Mouse (Mus musculus) adrenal gland, adult 10 weeks (tissue): Measurements from ENCODE around the gene Trcg1. TPM values are rescaled to one million over a fixed set of nuclear protein-coding genes. Genes with fewer than 3 reads are reported as not detected.

Experiments
- polyA plus RNA-seq: library from polyadenylated mRNA; stranded (reverse); fragments of 350-450 nt; fragmentation: Illumina TruSeq; extraction: RNeasy Lipid Tissue Mini Kit (QIAGEN cat#74804); gene quantifications from one replicate; pipeline ENCODE4 v1.2.3, GENCODE M21; 2014; ENCODE audit warnings: low read depth, low replicate concordance

The Trcg1 gene
- not detected for polyA plus RNA-seq

GRCm38 (mm10) chr9:57236256-57236655 lies at the start of gene Trcg1:
Gene Trcg1, plus strand, starts transcription at chr9:57236556.

GRCm38 (mm10) chr9:57261913-57262794 lies 25.8 kb downstream of the Trcg1 start, which contains the start of gene 1700017B05Rik:
Gene 1700017B05Rik, minus strand, starts transcription at chr9:57262612.

Other genes starting within 250 kb of the Trcg1 start
- 69.1 TPM for gene Ptpn9, start 241.6 kb upstream of the Trcg1 start, polyA plus RNA-seq
- gene Sin3a, start 164.5 kb upstream of the Trcg1 start, polyA plus RNA-seq: 33.1 TPM
- gene Man2c1, start 105.9 kb upstream of the Trcg1 start, polyA plus RNA-seq: 15.5 TPM
- gene Neil1, start 88.3 kb upstream of the Trcg1 start, polyA plus RNA-seq: 0.93 TPM
- 10.6 TPM for gene Commd4, start 78.2 kb upstream of the Trcg1 start, polyA plus RNA-seq
- 3.0 TPM for gene 1700017B05Rik, start 26.1 kb downstream of the Trcg1 start, polyA plus RNA-seq
- gene Ppcdc, start 203.6 kb downstream of the Trcg1 start, polyA plus RNA-seq: 4.4 TPM
- gene Scamp5, start 231.5 kb downstream of the Trcg1 start, polyA plus RNA-seq: 4.0 TPM